Mouse (Mus musculus) brain, embryonic 14.5 days (tissue): ENCODE data around the gene Pdcd1lg2.

Experiments used
- CTCF ChIP-seq: fragments of 200-500 bp; IDR thresholded peaks from 2 replicates; pipeline ENCODE4 v1.5.1; 2012; ENCODE audit warnings: inconsistent platforms, mild to moderate bottlenecking, moderate library complexity, borderline replicate concordance; ENCODE audit not compliant: insufficient read depth, insufficient read length; ENCODE audit errors: extremely low read depth
- POLR2A ChIP-seq: fragments of 200-500 bp; IDR thresholded peaks from 2 replicates; pipeline ENCODE4 v1.6.1; 2012; ENCODE audit warnings: mild to moderate bottlenecking, inconsistent platforms, borderline replicate concordance; ENCODE audit not compliant: poor library complexity, insufficient read depth, insufficient read length, severe bottlenecking; ENCODE audit errors: extremely low read depth

- no peak for TF ChIP-seq POLR2A
- no peak for TF ChIP-seq CTCF
Measured at GRCm38 (mm10) chr19:29374947-29375346, 35.8 kb upstream of the Pdcd1lg2 start.
